Mouse (Mus musculus) ES-E14 (cell line): ENCODE data around the gene Ralbp1. TPM values are rescaled to one million over a fixed set of nuclear protein-coding genes. Genes with fewer than 3 reads are reported as not detected.
A peak's percentile ranks its signal among the peaks of the same experiment; 100 is the strongest.

ENCODE experiments used
- DNase-seq: peaks from one replicate; pipeline ENCODE4 v3.0.0-alpha.2; 2013; ENCODE audit warnings: low read depth, low spot score
- H3K27ac ChIP-seq: 2 replicates; pipeline ENCODE4 v1.5.1; 2012; ENCODE audit warnings: low read depth, mild to moderate bottlenecking, low read length, moderate library complexity, mixed read lengths; ENCODE audit not compliant: poor library complexity, insufficient read depth, severe bottlenecking
- H3K36me3 ChIP-seq: 2 replicates; pipeline ENCODE4 v1.6.1; 2012; ENCODE audit warnings: mild to moderate bottlenecking, low read length, moderate library complexity, mixed read lengths; ENCODE audit not compliant: control insufficient read depth, poor library complexity, insufficient read depth, severe bottlenecking
- H3K4me1 ChIP-seq, 2 experiments: fragments of 150-350 bp in 1 of 2; sonication (generic) in 1 of 2; 2 replicates each; pipeline ENCODE4 v1.6.1; 2012; ENCODE audit warnings: low read length in 2 of 2, mild to moderate bottlenecking in 1 of 2, mixed read lengths in 1 of 2; ENCODE audit not compliant: control insufficient read depth in 2 of 2, insufficient read depth in 2 of 2, poor library complexity in 1 of 2
- H3K4me3 ChIP-seq, 2 experiments: fragments of 150-350 bp in 1 of 2; sonication (generic) in 1 of 2; 2 replicates each; pipeline ENCODE4 v1.5.1; 2012; ENCODE audit warnings: low read length in 2 of 2, low read depth in 1 of 2, mild to moderate bottlenecking in 1 of 2, mixed read lengths in 1 of 2; ENCODE audit not compliant: insufficient read depth in 1 of 2, poor library complexity in 1 of 2, severe bottlenecking in 1 of 2
- H3K9ac ChIP-seq: 2 replicates; pipeline ENCODE4 v1.6.1; 2012; ENCODE audit warnings: low read depth, mild to moderate bottlenecking, low read length, mixed read lengths; ENCODE audit not compliant: poor library complexity, insufficient read depth, severe bottlenecking
- H3K9me3 ChIP-seq: fragments of 150-350 bp; sonication (generic); 2 replicates; pipeline ENCODE4 v1.6.1; 2012; ENCODE audit warnings: low read depth, mild to moderate bottlenecking, low read length; ENCODE audit not compliant: control insufficient read depth, insufficient read depth
- CHD2 ChIP-seq: IDR thresholded peaks from 2 replicates; pipeline ENCODE4 v1.6.1; 2014; ENCODE audit warnings: mild to moderate bottlenecking, low read depth, low read length, inconsistent platforms
- HCFC1 ChIP-seq: IDR thresholded peaks from 2 replicates; pipeline ENCODE4 v1.6.1; 2012; ENCODE audit warnings: low read length, inconsistent platforms, borderline replicate concordance; ENCODE audit not compliant: insufficient read depth
- MAFK ChIP-seq: IDR thresholded peaks from 2 replicates; pipeline ENCODE4 v1.6.1; 2014; ENCODE audit warnings: mild to moderate bottlenecking, low read depth, low read length, inconsistent platforms; ENCODE audit not compliant: insufficient read depth
- ZC3H11A ChIP-seq: IDR thresholded peaks from 2 replicates; pipeline ENCODE4 v1.6.1; 2012; ENCODE audit warnings: low read depth, mild to moderate bottlenecking, inconsistent platforms, low read length, borderline replicate concordance
- ZNF384 ChIP-seq: IDR thresholded peaks from 2 replicates; pipeline ENCODE4 v1.6.1; 2012; ENCODE audit warnings: low read depth, low read length, inconsistent platforms
- in situ Hi-C, 2 experiments: fragments of 600-800 bp; cut with MboI; formaldehyde crosslinking; loops; one replicate each; pipeline ENCODE4 v1.15.1; 2025; ENCODE audit warnings: low sequenced_read_pairs in 2 of 2, inconsistent platforms in 1 of 2; ENCODE audit not compliant: unreplicated experiment in 2 of 2
- total RNA-seq: library from RNA; depleted of rRNA; stranded (reverse); fragments of 300-350 nt; gene quantifications from 2 replicates; pipeline ENCODE4 v1.2.3, GENCODE M21; 2012

The Ralbp1 gene
- total RNA-seq, 1 experiment = 57.6 TPM

DNA sequence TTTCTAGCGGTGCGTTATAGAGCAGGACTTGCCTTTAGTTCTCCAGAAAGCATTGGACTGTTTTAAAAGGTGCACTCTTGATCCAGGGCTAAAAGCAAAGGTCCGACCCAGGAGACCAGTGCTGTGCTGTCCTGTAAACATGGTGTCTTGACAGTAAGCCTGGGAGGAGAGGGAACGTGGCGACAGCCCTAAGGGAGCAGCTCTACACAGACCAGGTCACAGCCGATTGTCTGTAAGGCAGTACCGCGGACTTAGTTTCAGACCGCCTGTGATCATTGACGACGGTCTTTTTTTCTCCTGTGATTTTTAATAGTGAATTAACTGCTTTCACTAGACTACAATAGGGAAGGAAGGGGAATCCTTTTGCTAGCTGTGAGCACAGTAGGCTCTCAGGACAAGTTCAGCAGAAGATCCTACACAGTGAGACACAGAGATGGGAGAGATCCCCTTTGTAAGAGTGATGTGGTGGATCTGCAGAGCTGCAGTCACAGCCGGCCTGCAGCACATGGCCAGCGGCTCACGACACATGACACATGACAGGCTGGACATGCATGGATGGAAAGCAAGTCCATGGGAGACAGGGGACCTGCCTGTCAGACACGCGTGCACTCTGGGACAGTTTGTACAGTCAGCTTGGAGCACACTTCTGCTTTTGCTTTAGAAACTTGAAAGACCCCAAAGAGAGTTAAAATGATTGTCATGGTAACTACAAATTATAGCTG is 58.3 kb downstream of the Ralbp1 start:
- Histone ChIP-seq H3K9ac (no peak overlapping the region), H3K36me3 (peaks cover 34% of the 10 kb centered on the region), H3K27ac (no peak overlapping the region), H3K4me1 (no peaks in the 10 kb centered on the region; a peak in 1 of 4 replicates), H3K9me3 (no peaks in the 10 kb centered on the region), H3K4me3 (no peak overlapping the region)
- DNase-seq = no peak
- in situ Hi-C loops = no loop called here
- TF ChIP-seq ZNF384 (no peak), ZC3H11A (no peak), CHD2 (no peak), MAFK (no peak)

DNA sequence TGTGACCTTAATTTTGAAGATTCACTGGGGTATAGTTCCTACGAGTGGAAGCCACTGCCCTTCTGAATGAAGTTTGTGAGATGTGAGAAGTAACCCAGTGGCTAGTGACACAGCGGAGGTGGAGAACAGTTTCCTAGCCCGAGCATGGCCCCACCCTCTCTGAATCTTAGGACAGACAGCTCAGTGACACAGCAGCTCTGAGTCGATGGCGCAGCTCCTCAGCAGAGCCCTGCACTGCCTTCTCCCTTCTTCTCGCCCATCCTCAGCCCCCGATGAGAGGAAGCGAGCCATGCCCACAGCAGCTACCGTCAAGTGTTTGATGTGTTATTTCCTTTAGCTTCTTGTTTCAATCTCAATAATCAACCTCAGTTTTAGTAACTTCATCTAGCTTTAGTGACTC is 59.3 kb downstream of the Ralbp1 start:
- TF ChIP-seq CHD2 = no peak
- TF ChIP-seq HCFC1 = no peak
- no peak for TF ChIP-seq MAFK
- no peak for TF ChIP-seq ZC3H11A
- TF ChIP-seq ZNF384 = no peak
- in situ Hi-C loops = no loop called here
- Histone ChIP-seq H3K36me3 (peaks cover 33% of the 10 kb centered on the region), H3K9me3 (no peaks in the 10 kb centered on the region), H3K4me3 (no peak overlapping the region), H3K27ac (peak overlapping the region; percentile 39; the same call in 1 of the 2 replicates), H3K9ac (no peak overlapping the region), H3K4me1 (no peaks in the 10 kb centered on the region; a peak in 1 of 4 replicates)
- no peak for DNase-seq

DNA sequence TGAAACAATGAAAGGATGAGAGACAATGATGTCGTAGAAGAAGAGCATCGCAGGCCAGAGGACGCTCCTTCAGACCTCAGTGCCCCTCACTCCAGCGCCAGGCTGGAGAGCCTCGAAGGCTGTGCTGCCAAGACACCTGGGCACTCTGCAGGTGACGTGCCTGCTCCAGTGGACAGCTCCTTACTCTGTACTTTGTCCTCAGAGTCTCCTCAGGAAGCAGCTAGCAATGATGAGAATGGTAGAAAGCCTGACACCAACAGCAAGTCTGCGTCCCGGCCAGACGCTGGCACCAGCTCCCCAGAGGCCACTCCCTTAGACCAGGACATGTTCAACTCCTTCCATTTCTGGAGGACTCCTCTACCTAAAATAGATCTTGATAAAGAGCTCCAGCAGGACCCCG is 61.4 kb downstream of the Ralbp1 start:
- Histone ChIP-seq H3K9me3 (no peaks in the 10 kb centered on the region), H3K9ac (no peak overlapping the region), H3K36me3 (peaks cover 24% of the 10 kb centered on the region), H3K4me1 (no peaks in the 10 kb centered on the region; a peak in 1 of 4 replicates), H3K27ac (no peak overlapping the region), H3K4me3 (no peak overlapping the region)
- no peak for DNase-seq
- TF ChIP-seq ZNF384 (no peak), HCFC1 (no peak), CHD2 (no peak), MAFK (no peak), ZC3H11A (no peak)
- in situ Hi-C loops = no loop called here

DNA sequence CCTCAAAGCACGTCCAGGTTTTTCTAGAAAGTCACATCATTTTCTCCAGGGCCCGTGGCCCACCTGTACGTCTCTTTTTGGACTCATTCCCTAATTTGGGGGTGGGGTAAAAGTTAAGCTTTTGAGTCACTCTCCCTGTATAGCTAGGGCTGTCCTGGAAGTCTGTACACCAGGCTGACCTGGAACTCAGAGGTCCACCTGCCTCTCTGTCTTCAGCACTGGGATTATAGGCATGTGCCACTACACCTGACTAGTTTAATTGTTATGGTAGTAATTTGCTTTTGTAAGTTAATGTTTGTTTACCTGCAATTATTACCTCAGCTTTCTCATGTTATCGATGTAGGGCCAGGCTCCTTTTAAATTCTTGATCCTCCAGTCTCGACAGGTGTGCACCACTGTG is 63.2 kb downstream of the Ralbp1 start:
- H3K36me3 ChIP-seq = peaks cover 14% of the 10 kb centered on the region
- in situ Hi-C loops = no loop called here
- H3K4me1 ChIP-seq = no peaks in the 10 kb centered on the region; a peak in 1 of 4 replicates
- no peak overlapping the region for H3K4me3 ChIP-seq
- no peak overlapping the region for H3K9ac ChIP-seq
- H3K27ac ChIP-seq = no peak overlapping the region
- DNase-seq = no peak
- no peaks in the 10 kb centered on the region for H3K9me3 ChIP-seq
- TF ChIP-seq CHD2 = no peak
- TF ChIP-seq ZNF384 = no peak
- TF ChIP-seq HCFC1 = no peak

DNA sequence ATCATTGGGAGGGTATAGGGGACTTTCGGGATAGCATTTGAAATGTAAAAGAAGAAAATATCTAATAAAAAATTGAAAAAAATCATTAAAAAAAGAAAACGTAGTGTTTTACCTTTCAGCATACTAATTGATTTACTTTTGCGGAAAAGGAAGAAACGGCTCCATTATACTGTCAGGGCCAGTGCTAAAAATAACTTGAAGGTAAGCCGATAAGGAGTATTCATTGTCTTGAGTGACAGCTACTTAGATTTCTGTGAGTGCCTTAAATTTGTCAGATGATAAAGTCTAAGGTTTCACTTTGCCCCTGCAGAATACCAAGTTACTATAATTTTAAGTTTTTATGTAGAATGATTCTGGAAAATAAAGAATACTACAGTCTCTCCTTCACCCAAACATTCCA is 65.4 kb downstream of the Ralbp1 start:
- Histone ChIP-seq H3K4me3 (no peak overlapping the region), H3K4me1 (no peaks in the 10 kb centered on the region), H3K27ac (no peak overlapping the region), H3K36me3 (peaks cover 16% of the 10 kb centered on the region), H3K9me3 (no peaks in the 10 kb centered on the region), H3K9ac (no peak overlapping the region)
- TF ChIP-seq ZNF384 (no peak), ZC3H11A (no peak), HCFC1 (no peak), CHD2 (no peak), MAFK (no peak)
- DNase-seq = no peak
- in situ Hi-C loops = no loop called here
